Mouse (Mus musculus) midbrain, embryonic 14.5 days (tissue): ENCODE results near the gene Drc7. TPM values are rescaled to one million over a fixed set of nuclear protein-coding genes. Genes with fewer than 3 reads are reported as not detected.
"Not testable (repeated sequence)": the region's sequence is repeated elsewhere in the genome, so short reads cannot be mapped to it uniquely, and the experiment has no call there.

Experiments used
- ATAC-seq: fragments of 200-750 bp; cut with Nextera tagmentation; 2 replicates; pipeline ENCODE4 v1.8.0; 2017; ENCODE audit warnings: moderate number of reproducible peaks, moderate library complexity; ENCODE audit not compliant: low FRiP score, low TSS enrichment
- DNase-seq: peaks from one replicate; pipeline ENCODE4 v3.0.0-alpha.2; 2015
- H3K27ac ChIP-seq: fragments of 300-500 bp; sonication (generic); replicated peaks from 2 replicates; pipeline ENCODE4 v1.5.1; 2014; ENCODE audit warnings: mild to moderate bottlenecking, low read depth, low read length, moderate library complexity
- H3K27me3 ChIP-seq: fragments of 300-500 bp; sonication (generic); 2 replicates; pipeline ENCODE4 v1.6.1; 2014; ENCODE audit warnings: low read length, control low read depth, mixed read lengths; ENCODE audit not compliant: control insufficient read depth, insufficient read depth
- H3K36me3 ChIP-seq: fragments of 300-500 bp; sonication (generic); 2 replicates; pipeline ENCODE4 v1.6.1; 2014; ENCODE audit warnings: low read length, control low read depth; ENCODE audit not compliant: control insufficient read depth, insufficient read depth
- H3K4me1 ChIP-seq: fragments of 300-500 bp; sonication (generic); 2 replicates; pipeline ENCODE4 v1.6.1; 2014; ENCODE audit warnings: mild to moderate bottlenecking, antibody characterized with exemption, low read length, control low read depth; ENCODE audit not compliant: control insufficient read depth, insufficient read depth
- H3K4me2 ChIP-seq: fragments of 300-500 bp; sonication (generic); 2 replicates; pipeline ENCODE4 v1.6.1; 2014; ENCODE audit warnings: mild to moderate bottlenecking, low read length, moderate library complexity
- H3K4me3 ChIP-seq: fragments of 300-500 bp; sonication (generic); replicated peaks from 2 replicates; pipeline ENCODE4 v1.5.1; 2014; ENCODE audit warnings: low read depth, low read length
- H3K9ac ChIP-seq: fragments of 300-500 bp; sonication (generic); replicated peaks from 2 replicates; pipeline ENCODE4 v1.6.1; 2014; ENCODE audit warnings: mild to moderate bottlenecking, low read length, moderate library complexity
- H3K9me3 ChIP-seq: fragments of 300-500 bp; sonication (generic); 2 replicates; pipeline ENCODE4 v1.6.1; 2016; ENCODE audit warnings: low read length, control low read depth, mixed read lengths; ENCODE audit not compliant: control insufficient read depth
- WGBS: fragments of 180-500 bp; shearing (Covaris S2); extraction: QIAGEN DNeasy Blood & Tissue Kit; methylation state at CpG from one replicate; pipeline ENCODE4 v1.1.7; 2014; 5-methylcytosine and 5-hydroxymethylcytosine counted together
- polyA plus RNA-seq: library from polyadenylated mRNA; unstranded; fragments of >200 nt; fragmentation: Nextera tagmentation; extraction: Ambion mirVana; gene quantifications from 2 replicates; pipeline ENCODE4 v1.2.1, GENCODE M21; 2014

Gene Drc7
- polyA plus RNA-seq, 1 experiment from 2014 or later: 1.2 TPM

DNA sequence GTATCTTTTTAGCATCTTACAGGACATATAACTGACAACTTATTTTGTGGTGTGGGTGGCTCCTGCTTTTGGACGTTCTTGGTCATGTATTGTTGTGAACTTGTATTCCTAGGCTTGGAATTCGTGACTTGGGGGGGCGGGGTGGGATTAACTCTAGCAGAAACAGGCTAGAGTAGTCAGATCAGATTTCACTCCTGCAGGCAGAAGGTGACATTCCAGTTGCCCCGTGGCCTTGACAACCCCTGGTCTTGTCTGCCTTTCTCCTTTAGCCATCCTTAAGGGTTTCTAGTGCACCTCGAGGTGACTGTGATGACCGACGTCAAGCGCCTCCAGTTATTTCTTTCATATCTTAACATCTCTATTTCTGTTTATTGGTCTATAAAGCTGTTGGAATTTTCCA, 31.7 kb upstream of the Drc7 start:
- DNase-seq: no peak
- WGBS: 10% methylated on average over 8 of the region's 8 CpGs

DNA sequence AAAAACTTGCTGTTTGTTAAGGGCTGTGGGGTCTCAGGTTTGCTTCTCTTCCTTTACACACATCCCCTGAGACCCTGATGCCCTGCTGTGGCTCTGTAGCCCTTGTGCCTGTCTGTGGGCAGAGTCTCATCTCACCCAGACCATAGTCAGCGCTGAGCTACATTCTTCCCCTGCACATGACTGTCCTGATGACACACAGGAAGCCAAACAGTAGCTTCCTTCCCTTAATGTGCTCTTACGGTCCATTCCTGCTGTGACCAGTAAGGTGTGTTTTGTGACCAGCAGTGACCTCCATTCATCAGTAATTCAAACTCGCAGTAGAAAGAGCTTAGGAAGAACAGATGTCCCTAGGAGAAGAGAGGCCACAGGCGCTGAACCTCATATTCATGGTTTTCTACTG, 30.5 kb upstream of the Drc7 start:
- Histone ChIP-seq H3K36me3 (no peaks in the 10 kb centered on the region), H3K4me2 (no peak overlapping the region), H3K4me1 (no peaks in the 10 kb centered on the region), H3K9me3 (no peaks in the 10 kb centered on the region), H3K27ac (no peak overlapping the region), H3K4me3 (no peak overlapping the region), H3K27me3 (no peaks in the 10 kb centered on the region), H3K9ac (no peak overlapping the region)
- ATAC-seq (no peak), DNase-seq (no peak)
- 77% methylated on average over 4 of the region's 4 CpGs for WGBS

More for the DNA sequence above, 31.7 kb upstream of the Drc7 start:
- Histone ChIP-seq H3K4me3 (no peak overlapping the region), H3K27me3 (no peaks in the 10 kb centered on the region), H3K4me2 (no peak overlapping the region), H3K9ac (no peak overlapping the region), H3K4me1 (no peaks in the 10 kb centered on the region), H3K36me3 (no peaks in the 10 kb centered on the region), H3K27ac (no peak overlapping the region), H3K9me3 (no peaks in the 10 kb centered on the region)
- no peak for ATAC-seq

DNA sequence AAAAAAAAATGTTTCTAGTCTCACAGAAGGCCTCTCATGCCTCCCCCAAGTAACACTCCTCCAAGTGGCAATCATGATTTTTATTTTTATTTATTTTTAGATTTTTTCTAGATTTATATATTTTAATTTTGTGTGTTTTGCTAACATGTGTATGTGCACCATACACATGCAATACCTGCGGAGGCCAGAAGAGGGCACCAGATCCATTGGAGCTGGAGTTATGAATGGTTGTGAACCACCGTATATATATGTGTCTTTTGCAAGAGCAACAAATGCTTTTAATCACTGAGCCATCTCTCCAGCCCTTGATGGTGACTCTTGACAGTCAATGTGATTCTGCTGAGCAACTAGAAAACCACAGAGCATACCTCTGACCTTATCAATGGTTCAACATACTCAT, 29.5 kb upstream of the Drc7 start:
- no peak overlapping the region for H3K4me2 ChIP-seq
- no peak overlapping the region for H3K27ac ChIP-seq
- no peaks in the 10 kb centered on the region for H3K9me3 ChIP-seq
- no peak overlapping the region for H3K4me3 ChIP-seq
- DNase-seq (peak; percentile 41), ATAC-seq (no peak)
- 67% methylated on average over 2 of the region's 2 CpGs for WGBS
- H3K27me3 ChIP-seq: no peaks in the 10 kb centered on the region
- H3K9ac ChIP-seq: no peak overlapping the region
- H3K4me1 ChIP-seq: no peaks in the 10 kb centered on the region
- H3K36me3 ChIP-seq: no peaks in the 10 kb centered on the region

DNA sequence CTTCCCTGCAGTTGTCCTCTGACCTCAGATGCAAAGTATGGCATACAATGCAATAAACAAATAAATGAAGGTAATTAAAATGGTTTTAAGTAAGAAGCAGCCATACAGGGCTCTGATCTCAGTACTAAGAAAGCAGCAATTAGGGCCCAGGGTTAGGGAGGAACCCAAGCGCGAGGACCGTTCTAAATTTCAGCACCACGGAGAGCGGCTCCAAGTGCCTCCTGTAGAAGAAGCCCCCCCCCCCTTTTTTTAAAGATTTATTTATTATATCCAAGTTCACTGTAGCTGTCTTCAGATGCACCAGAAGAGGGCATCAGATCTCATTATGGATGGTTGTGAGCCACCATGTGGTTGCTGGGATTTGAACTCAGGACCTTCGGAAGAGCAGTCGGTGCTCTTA, 26.5 kb upstream of the Drc7 start:
- H3K36me3 ChIP-seq, DNase-seq, H3K4me1 ChIP-seq, H3K27ac ChIP-seq, H3K9ac ChIP-seq, H3K4me2 ChIP-seq, H3K27me3 ChIP-seq, H3K9me3 ChIP-seq, ATAC-seq, H3K4me3 ChIP-seq: not testable (repeated sequence)
- 56% methylated on average over 7 of the region's 7 CpGs for WGBS

DNA sequence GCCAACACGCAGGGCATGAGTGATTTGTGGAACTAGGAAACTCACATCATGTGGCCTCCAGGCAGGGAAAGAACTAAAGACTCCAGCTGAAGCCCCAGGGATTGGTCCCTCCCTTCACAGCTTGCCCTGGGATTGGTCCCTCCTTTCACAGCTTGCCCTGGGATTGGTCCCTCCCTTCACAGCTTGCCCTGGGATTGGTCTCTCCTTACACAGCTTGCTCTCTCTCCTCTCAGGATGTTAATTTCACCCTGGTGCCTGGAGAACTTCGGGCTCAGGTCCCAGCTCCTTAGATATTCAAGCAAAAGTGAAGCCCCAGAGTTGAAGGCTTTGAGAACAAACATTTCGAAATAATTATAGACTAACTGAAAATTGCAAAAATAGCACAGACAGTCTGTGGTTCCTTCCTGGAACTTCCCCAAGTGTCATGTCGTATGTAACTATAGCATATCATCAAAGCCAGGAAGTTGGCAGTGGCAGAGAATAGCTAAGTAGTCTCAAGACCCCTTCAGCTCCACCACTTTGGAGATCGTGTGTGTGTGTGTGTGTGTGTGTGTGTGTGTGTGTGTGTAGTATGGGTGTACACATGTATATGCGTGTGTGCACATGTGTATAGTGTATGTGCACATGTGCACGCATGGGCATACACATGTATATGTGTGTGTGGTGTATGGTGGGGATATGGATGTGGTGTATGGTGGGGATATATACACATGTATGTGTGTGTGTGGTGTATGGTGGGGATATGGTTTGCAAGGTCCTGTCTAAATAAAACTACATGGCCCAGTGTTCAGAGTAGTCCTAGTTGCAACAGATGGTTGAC, 17.6 kb upstream of the Drc7 start:
- no peak overlapping the region for H3K4me2 ChIP-seq
- ATAC-seq: no peak
- H3K27ac ChIP-seq: no peak overlapping the region
- no peak overlapping the region for H3K9ac ChIP-seq
- no peaks in the 10 kb centered on the region for H3K27me3 ChIP-seq
- peak; percentile 32 for DNase-seq
- no peaks in the 10 kb centered on the region for H3K4me1 ChIP-seq
- no peak overlapping the region for H3K4me3 ChIP-seq
- H3K9me3 ChIP-seq: no peaks in the 10 kb centered on the region
- 72% methylated on average over 7 of the region's 7 CpGs for WGBS
- no peaks in the 10 kb centered on the region for H3K36me3 ChIP-seq

DNA sequence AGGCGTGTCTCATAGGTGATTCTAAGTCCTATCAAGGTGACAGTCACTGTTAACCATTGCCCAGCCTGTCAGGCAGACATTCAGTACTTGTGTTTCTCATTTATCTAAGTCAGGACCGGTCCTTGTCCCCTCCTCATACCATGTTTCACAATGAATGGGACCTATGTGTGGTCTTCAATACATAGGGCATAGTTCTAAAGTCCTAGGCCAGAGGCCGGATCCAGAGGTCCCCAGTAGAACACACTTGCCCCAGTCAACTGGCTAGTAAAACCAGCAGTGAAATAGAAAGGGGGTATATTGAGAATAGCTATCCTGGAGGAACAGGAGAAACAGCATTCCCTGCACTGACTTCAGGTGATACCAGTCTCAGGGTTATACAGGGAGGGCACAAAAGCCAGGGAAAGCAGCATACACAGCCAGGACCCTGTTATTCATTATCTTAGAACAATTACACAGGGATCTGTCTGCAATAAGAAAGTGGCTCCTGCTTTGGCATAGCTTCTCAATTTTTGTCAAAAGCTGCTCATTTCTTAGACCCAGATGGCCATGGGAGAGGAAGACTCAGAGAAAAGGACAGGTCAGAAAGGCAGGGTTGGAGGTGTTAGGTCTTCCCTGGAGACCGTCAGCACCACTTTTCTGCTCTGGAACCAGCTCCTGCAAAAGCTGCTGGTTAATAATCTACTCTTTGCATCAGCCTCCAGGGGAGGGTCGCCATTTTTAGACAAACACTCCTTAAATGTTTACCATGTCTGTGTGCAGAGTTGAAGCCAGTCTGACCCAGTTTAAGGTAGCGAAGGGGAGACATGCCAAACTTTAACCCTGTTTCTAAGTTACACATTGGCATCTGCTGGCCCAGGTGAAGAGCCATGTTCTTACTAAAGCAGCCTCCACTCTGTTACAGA, 12.8 kb upstream of the Drc7 start:
- no peaks in the 10 kb centered on the region for H3K36me3 ChIP-seq
- H3K9ac ChIP-seq: no peak overlapping the region
- no peak overlapping the region for H3K4me3 ChIP-seq
- H3K4me1 ChIP-seq: no peaks in the 10 kb centered on the region
- DNase-seq (no peak), ATAC-seq (no peak)
- no peak overlapping the region for H3K4me2 ChIP-seq
- WGBS: 77% methylated on average over 6 of the region's 6 CpGs
- no peaks in the 10 kb centered on the region for H3K27me3 ChIP-seq
- H3K9me3 ChIP-seq: no peaks in the 10 kb centered on the region
- H3K27ac ChIP-seq: no peak overlapping the region

DNA sequence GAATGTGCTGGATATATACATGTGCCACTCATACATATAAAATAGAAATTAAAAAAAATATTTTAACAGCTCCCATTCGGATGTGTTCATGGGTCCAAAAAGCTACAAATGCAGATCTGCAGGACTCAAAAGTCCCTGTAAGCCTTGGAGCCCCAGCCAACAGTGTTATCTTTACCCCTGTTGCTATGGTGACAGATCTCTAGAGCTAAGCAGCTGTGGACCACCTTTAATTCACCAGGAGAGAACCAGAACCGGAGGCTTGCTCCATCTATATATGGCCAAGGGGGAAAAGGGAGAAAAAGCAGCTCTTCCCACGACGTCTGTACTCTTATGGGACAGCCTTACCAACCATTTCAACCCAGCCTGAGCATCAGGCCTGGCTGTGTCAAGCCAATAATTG, 10.1 kb upstream of the Drc7 start:
- ATAC-seq (no peak), DNase-seq (peak; percentile 49)
- Histone ChIP-seq H3K4me1 (no peaks in the 10 kb centered on the region), H3K27ac (no peak overlapping the region), H3K4me3 (no peak overlapping the region), H3K27me3 (no peaks in the 10 kb centered on the region), H3K4me2 (no peak overlapping the region), H3K9ac (no peak overlapping the region), H3K9me3 (no peaks in the 10 kb centered on the region), H3K36me3 (no peaks in the 10 kb centered on the region)
- WGBS: 37% methylated on average over 4 of the region's 4 CpGs

DNA sequence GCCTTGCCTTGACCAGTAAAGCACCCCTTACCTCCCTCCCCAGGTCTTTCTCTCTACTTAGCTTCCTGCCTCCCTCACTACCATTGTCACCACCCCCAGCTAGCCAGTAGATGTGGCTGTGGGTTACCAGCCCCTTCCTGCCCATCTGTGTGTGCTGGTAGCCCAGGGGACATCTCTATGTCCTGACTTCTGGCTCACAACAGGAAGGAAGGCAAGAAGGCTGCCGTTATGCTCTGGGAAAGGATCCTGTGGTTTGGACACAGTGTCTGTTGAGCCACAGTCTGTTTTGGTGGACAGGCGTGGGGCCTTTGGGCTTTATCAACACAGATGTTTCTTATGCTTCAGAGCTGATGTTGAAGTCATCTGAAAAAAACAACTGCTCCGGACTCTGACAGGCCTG, 7.9 kb upstream of the Drc7 start:
- no peak overlapping the region for H3K27ac ChIP-seq
- DNase-seq (no peak), ATAC-seq (no peak)
- H3K36me3 ChIP-seq: no peaks in the 10 kb centered on the region
- no peak overlapping the region for H3K4me3 ChIP-seq
- H3K4me1 ChIP-seq: no peaks in the 10 kb centered on the region
- no peak overlapping the region for H3K9ac ChIP-seq
- H3K27me3 ChIP-seq: no peaks in the 10 kb centered on the region
- no peak overlapping the region for H3K4me2 ChIP-seq
- no peaks in the 10 kb centered on the region for H3K9me3 ChIP-seq
- 72% methylated on average over 3 of the region's 3 CpGs for WGBS
